Mouse (Mus musculus) CH12.LX (cell line): Measurements from ENCODE around the gene Abcf2.

Experiments used
- CTCF ChIP-seq, 2 experiments: IDR thresholded peaks in 1 of 2; conservative IDR thresholded peaks in 1 of 2; 2 replicates each; pipeline ENCODE4 v1.5.1; 2011 to 2012; ENCODE audit warnings: low read depth in 2 of 2, low read length in 2 of 2, improper control_type of control experiment in 1 of 2, inconsistent platforms in 1 of 2, mild to moderate bottlenecking in 1 of 2, moderate library complexity in 1 of 2
- EP300 ChIP-seq: IDR thresholded peaks from 2 replicates; pipeline ENCODE4 v1.6.1; 2011; ENCODE audit warnings: low read length, improper control_type of control experiment
- GABPA ChIP-seq: IDR thresholded peaks from 2 replicates; pipeline ENCODE4 v1.6.1; 2012; ENCODE audit warnings: low read depth, low read length, improper control_type of control experiment, inconsistent platforms; ENCODE audit not compliant: insufficient replicate concordance
- MAFK ChIP-seq: IDR thresholded peaks from 2 replicates; pipeline ENCODE4 v1.6.1; 2011; ENCODE audit warnings: low read length, improper control_type of control experiment; ENCODE audit not compliant: insufficient replicate concordance
- POLR2A ChIP-seq: IDR thresholded peaks from 2 replicates; pipeline ENCODE4 v1.6.1; 2011; ENCODE audit warnings: low read depth, mild to moderate bottlenecking, improper control_type of control experiment, low read length
- ZNF384 ChIP-seq: IDR thresholded peaks from 2 replicates; pipeline ENCODE4 v1.6.1; 2012; ENCODE audit warnings: low read depth, low read length, improper control_type of control experiment, inconsistent platforms

DNA sequence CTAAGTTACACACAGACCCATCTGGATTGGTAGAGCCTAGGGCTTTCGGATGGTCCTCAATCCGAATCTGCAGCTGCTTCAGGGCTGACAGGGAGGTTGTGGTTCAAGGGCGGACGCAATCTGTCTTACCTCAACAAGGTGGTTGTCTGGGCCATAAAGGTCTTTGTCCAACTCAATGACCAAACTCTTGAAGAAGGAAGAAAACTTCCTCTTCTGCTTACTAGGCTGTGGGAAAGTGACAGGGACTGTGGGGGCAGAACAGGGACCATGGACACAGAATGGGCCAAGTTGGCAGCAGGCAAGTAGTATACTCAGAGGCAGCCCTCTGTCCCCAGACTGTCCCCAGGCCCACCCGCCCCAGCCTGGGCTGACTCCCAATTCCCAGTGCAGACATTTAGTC, 18.0 kb upstream of the Abcf2 start:
- TF ChIP-seq POLR2A (no peak), GABPA (no peak), EP300 (no peak), MAFK (no peak), CTCF (conservative IDR thresholded peaks at IDR 0.05 in 1 of 2, IDR thresholded peaks at IDR 0.05 in 1 of 2; ENCODE audit: low read depth in 2 of 2, low read length in 2 of 2) (no peak), ZNF384 (no peak)
